Mouse (Mus musculus) limb, embryonic 10.5 days (tissue): ENCODE data around the gene Kcnj11. TPM values are rescaled to one million over a fixed set of nuclear protein-coding genes. Genes with fewer than 3 reads are reported as not detected.

ENCODE experiments used
- DNase-seq: peaks from one replicate; pipeline ENCODE4 v3.0.0-alpha.2; 2017; ENCODE audit warnings: low spot score
- H3K27ac ChIP-seq: fragments of 300-500 bp; sonication (generic); 2 replicates; pipeline ENCODE4 v1.5.1; 2016; ENCODE audit warnings: mild to moderate bottlenecking
- H3K27me3 ChIP-seq: fragments of 300-500 bp; sonication (generic); 2 replicates; pipeline ENCODE4 v1.6.1; 2016; ENCODE audit warnings: low read depth, mild to moderate bottlenecking; ENCODE audit not compliant: poor library complexity, severe bottlenecking
- H3K36me3 ChIP-seq: fragments of 300-500 bp; sonication (generic); 2 replicates; pipeline ENCODE4 v1.6.1; 2016; ENCODE audit warnings: mild to moderate bottlenecking, moderate library complexity
- H3K4me1 ChIP-seq: fragments of 300-500 bp; sonication (generic); 2 replicates; pipeline ENCODE4 v1.6.1; 2016
- H3K4me3 ChIP-seq: fragments of 300-500 bp; sonication (generic); 2 replicates; pipeline ENCODE4 v1.5.1; 2016; ENCODE audit warnings: mild to moderate bottlenecking, moderate library complexity
- H3K9me3 ChIP-seq: fragments of 300-500 bp; sonication (generic); replicated peaks from 2 replicates; pipeline ENCODE4 v1.6.1; 2016; ENCODE audit warnings: mild to moderate bottlenecking
- WGBS: fragments of 180-500 bp; shearing (Covaris S2); methylation state at CpG from one replicate; pipeline ENCODE4 v1.1.7; 2016; 5-methylcytosine and 5-hydroxymethylcytosine counted together
- polyA plus RNA-seq: library from polyadenylated mRNA; unstranded; fragments of >200 nt; fragmentation: Nextera tagmentation; extraction: Ambion mirVana; gene quantifications from 2 replicates; pipeline ENCODE4 v1.2.1, GENCODE M21; 2016

The Kcnj11 gene
- polyA plus RNA-seq, 1 experiment from 2014 or later: 0.13 TPM

DNA sequence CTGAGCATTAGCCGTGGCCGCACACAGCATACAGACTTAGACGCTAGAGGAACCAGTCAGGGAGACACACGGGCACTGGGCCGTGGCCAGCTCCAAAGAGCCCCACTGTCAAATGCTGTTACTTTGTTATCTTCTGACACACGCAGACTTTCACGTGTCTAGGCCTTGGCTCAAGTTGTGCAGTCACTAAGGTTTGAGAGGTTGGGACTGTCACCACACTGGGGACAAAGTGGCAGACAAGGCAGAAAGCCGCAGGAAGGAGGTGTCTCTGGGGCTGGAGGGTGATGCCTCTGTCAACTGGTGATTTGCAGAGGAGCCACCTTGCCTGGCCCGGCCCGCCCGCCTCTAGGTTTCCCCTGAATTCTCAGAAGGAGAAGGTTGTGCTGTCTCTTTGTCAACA is 24.8 kb upstream of the Kcnj11 start:
- no peak overlapping the region for H3K27ac ChIP-seq
- no peaks in the 10 kb centered on the region for H3K36me3 ChIP-seq
- no peaks in the 10 kb centered on the region for H3K9me3 ChIP-seq
- no peak overlapping the region for H3K4me3 ChIP-seq
- peaks cover 56% of the 10 kb centered on the region for H3K4me1 ChIP-seq
- H3K27me3 ChIP-seq: 0 out of 2 replicates have a peak, but pooled peaks cover 3% of the 10 kb centered on the region
- 90% methylated on average over 11 of the region's 11 CpGs for WGBS
- DNase-seq: no peak

DNA sequence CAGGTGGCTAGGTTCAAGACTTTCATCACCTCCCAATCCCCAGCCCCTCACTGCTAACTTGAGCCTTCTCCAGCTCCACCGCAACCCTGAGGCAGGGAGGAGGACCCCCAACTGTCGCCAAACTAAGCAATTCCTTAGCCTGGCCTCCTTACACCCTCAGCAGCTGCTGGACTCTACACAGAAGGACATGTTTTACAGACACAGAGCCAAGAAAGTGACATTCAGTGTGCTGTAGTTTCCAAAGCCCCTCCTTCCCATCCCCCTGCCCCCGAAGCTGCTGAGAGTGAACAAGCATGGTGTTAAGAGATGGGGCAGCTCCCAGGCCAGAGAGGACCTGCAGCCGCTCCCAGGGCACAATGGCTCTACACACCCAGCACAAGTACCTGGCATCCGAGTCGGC is 23.9 kb upstream of the Kcnj11 start:
- H3K27ac ChIP-seq: peak overlapping the region; percentile 26; the same call in 1 of the 2 replicates
- H3K36me3 ChIP-seq: no peaks in the 10 kb centered on the region
- H3K9me3 ChIP-seq: no peaks in the 10 kb centered on the region
- H3K4me1 ChIP-seq: peaks cover 52% of the 10 kb centered on the region
- no peak for DNase-seq
- WGBS: 80% methylated on average over 6 of the region's 6 CpGs
- H3K27me3 ChIP-seq: 0 out of 2 replicates have a peak, but pooled peaks cover 1% of the 10 kb centered on the region
- no peak overlapping the region for H3K4me3 ChIP-seq

DNA sequence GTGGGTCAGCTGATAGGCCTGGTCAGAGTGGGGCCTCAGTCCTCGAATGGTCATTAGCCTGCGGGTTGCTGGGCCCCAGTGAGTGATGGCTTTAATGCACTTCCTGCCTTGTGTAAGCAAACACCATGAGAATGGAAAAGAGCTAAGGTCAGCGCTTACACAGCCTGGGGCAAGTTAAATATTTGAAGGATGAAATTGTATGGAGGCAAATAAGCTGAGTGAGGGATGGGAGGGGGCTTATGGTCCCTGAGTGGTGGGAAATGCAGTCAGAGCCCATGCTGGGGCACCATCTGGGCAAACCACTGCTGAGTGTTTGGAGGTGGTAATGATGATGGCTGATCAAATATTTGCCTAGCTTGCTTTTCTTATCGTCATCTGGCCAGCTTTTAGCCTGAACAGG is 22.4 kb upstream of the Kcnj11 start:
- Histone ChIP-seq H3K4me1 (peaks cover 42% of the 10 kb centered on the region), H3K4me3 (no peak overlapping the region), H3K9me3 (no peaks in the 10 kb centered on the region), H3K36me3 (no peaks in the 10 kb centered on the region), H3K27me3 (no peaks in the 10 kb centered on the region), H3K27ac (peak overlapping the region; percentile 46; the same call in 1 of the 2 replicates)
- DNase-seq: no peak
- 37% methylated on average over 4 of the region's 4 CpGs for WGBS

DNA sequence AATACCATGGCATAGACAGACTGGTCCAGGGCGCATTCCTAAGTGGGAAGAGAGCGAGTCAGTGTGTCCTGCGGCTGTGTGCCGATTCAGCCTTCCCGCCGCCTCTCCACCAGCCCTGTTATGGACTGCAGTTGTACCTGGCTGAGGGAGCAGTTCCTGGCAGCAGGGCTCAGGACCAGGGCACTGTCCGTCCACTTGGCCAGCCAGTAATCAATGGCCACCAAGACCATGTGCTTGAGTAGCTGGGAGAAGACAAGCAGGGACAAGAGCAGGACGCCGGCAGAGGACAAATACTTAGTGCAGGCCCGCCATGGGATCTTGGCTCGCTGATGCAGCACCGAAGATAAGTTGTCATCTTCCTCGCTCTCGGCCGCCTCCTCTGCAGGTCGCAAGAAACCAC is 16.5 kb upstream of the Kcnj11 start:
- H3K27ac ChIP-seq: no peak overlapping the region; the same call in 1 of the 2 replicates

DNA sequence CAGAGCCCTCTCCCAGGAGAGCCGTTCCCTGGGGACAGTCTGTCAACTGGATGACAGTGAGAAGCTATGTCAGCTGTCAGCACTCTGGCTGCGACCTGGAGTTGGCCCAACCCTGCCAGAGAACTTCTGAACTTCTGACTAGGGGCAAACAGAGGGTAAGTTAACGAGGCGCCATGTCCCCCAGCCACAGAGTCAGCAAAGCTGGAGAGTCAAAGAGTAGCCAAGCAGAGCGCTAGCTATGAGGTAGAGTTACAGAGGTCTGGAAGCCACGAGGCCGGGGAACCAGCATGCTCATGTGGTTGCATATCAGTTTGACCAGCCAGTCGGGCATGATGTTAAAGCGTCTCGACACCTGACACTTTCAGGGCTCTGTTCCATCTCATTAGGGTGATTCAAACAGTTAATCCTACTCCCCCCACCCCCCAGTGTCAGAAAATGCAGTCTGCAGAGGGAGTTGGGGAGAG is 15.6 kb upstream of the Kcnj11 start:
- H3K4me1 ChIP-seq: peaks cover 51% of the 10 kb centered on the region
- DNase-seq: no peak
- H3K4me3 ChIP-seq: no peak overlapping the region
- H3K36me3 ChIP-seq: no peaks in the 10 kb centered on the region
- 55% methylated on average over 10 of the region's 10 CpGs for WGBS
- peak overlapping the region; percentile 42; the same call in 1 of the 2 replicates for H3K27ac ChIP-seq
- H3K27me3 ChIP-seq: no peaks in the 10 kb centered on the region
- no peaks in the 10 kb centered on the region for H3K9me3 ChIP-seq

More for the DNA sequence above, 16.5 kb upstream of the Kcnj11 start:
- Histone ChIP-seq H3K27me3 (no peaks in the 10 kb centered on the region), H3K36me3 (no peaks in the 10 kb centered on the region), H3K9me3 (no peaks in the 10 kb centered on the region), H3K4me3 (no peak overlapping the region), H3K4me1 (peaks cover 48% of the 10 kb centered on the region)
- DNase-seq: no peak
- 96% methylated on average over 16 of the region's 16 CpGs for WGBS

DNA sequence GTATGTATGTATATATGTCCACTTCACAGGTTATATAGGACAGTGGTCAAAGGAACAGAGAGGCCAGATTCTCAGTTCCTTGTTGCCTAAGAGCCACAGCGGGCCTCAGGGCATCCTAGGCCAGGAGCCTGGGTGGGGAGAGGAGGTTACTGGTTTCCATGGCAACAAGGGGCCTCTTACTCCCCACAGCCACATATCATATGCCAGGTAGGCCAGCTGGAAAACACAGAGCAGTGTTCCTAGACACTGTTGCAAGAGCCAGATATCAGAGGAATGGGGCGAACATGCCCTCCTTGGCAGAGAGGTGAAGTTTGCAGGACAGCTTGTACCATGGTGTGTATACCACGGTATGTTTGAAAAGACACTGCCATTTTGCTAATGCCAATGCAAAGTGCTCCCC is 12.9 kb upstream of the Kcnj11 start:
- peaks cover 46% of the 10 kb centered on the region for H3K4me1 ChIP-seq
- 74% methylated on average over 3 of the region's 3 CpGs for WGBS
- H3K27ac ChIP-seq: no peak overlapping the region
- no peak for DNase-seq
- H3K9me3 ChIP-seq: no peaks in the 10 kb centered on the region
- no peaks in the 10 kb centered on the region for H3K27me3 ChIP-seq
- H3K36me3 ChIP-seq: no peaks in the 10 kb centered on the region
- H3K4me3 ChIP-seq: no peak overlapping the region

DNA sequence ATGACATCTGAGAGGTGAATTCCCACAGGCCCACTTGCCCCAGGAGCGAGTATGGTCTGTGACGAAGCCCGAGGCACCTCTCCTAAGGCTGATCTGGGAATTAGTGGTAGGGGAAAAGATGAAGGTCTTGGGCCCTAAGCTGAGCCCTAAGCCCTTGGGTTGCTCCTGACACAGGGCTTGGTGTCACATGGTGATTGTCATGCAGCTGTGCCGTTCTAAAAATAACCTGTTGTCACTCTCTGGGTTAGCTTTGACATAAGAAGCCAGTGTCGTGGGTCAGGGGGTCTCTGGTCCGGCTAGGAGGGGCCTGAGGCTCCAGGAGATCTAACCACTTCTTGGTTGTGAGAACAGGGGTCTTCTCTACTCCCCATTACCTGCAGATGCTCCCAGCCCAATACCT is 11.4 kb upstream of the Kcnj11 start:
- no peaks in the 10 kb centered on the region for H3K27me3 ChIP-seq
- no peak overlapping the region for H3K4me3 ChIP-seq
- no peak overlapping the region for H3K27ac ChIP-seq
- H3K4me1 ChIP-seq: peaks cover 45% of the 10 kb centered on the region
- DNase-seq: no peak
- no peaks in the 10 kb centered on the region for H3K36me3 ChIP-seq
- 80% methylated on average over 6 of the region's 6 CpGs for WGBS
- H3K9me3 ChIP-seq: no peaks in the 10 kb centered on the region

DNA sequence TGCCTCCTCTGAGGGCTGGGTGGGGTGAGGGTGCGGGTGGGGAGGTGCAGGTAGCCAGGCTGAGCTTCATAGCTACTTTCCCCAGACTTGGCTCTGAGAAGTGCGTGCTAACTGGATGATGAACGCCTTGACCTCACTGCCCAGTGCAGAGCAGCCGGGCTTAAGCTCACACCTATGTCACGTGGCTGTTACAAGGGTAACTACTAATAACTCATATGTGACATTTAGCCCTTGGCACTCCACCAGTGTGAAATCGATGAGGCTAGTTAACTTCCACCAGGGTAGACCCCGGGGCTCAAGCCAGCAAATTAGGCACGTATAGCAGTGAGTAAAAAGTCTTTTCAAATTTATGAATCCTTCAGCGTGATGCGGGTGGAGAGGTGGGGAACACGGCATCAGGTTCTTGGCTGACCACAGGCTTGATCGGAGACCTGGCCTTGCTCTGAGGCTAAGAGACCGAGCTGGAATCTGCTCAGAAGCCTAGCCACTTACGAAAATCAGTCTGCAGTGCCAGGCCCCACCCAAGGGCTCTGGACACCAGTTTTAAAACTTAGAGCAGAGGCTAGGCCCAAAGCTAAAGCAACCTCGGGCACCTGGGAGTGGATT is 10.8 kb upstream of the Kcnj11 start:
- H3K27ac ChIP-seq: peak overlapping the region; percentile 50; the same call in 1 of the 2 replicates
- no peak overlapping the region for H3K4me3 ChIP-seq
- no peaks in the 10 kb centered on the region for H3K27me3 ChIP-seq
- H3K36me3 ChIP-seq: no peaks in the 10 kb centered on the region
- H3K9me3 ChIP-seq: no peaks in the 10 kb centered on the region
- 76% methylated on average over 15 of the region's 15 CpGs for WGBS
- peaks cover 39% of the 10 kb centered on the region for H3K4me1 ChIP-seq
- DNase-seq: no peak

DNA sequence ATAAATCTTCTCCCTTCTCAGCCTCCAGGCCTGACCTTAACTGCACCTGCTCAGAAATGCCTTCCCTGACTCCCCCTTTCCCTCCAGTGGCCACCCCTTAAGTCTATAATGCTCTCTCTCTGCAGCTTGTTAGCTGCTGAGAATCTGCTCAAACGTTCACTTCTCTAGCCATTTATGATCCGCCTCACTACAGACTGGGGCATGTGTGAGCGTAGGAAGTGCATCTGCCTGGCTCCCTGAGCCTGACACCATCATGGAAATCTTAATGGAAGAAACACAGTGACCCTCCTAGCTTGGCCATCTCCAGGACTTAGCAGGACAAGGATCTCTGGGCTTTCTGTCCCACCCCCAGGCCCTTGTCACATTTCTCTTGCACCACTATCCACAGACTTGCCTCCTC is 9.5 kb upstream of the Kcnj11 start:
- H3K9me3 ChIP-seq: no peaks in the 10 kb centered on the region
- H3K4me1 ChIP-seq: peaks cover 33% of the 10 kb centered on the region
- H3K27me3 ChIP-seq: no peaks in the 10 kb centered on the region
- H3K4me3 ChIP-seq: no peak overlapping the region
- 73% methylated on average over 3 of the region's 3 CpGs for WGBS
- no peaks in the 10 kb centered on the region for H3K36me3 ChIP-seq
- no peak overlapping the region for H3K27ac ChIP-seq
- no peak for DNase-seq

DNA sequence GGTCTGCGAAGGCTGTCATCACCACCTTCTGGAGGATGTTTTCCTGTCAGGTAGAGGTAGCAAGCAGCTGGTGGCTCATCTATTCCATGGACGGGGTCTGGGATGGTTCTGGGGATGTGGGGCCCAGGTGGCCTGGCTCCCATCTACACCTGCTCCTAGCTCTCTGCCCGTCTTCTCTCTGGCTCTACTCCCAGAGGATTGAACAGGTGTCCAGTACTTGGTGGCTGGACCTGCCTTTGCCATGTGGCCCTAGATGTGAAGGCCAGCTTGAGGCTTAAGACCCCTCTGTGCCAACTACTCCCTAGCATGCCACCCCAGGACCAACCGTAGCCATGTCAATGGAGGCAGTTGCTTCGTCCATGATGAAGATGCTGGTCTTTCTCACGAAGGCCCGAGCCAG is 4.9 kb upstream of the Kcnj11 start:
- DNase-seq: no peak

DNA sequence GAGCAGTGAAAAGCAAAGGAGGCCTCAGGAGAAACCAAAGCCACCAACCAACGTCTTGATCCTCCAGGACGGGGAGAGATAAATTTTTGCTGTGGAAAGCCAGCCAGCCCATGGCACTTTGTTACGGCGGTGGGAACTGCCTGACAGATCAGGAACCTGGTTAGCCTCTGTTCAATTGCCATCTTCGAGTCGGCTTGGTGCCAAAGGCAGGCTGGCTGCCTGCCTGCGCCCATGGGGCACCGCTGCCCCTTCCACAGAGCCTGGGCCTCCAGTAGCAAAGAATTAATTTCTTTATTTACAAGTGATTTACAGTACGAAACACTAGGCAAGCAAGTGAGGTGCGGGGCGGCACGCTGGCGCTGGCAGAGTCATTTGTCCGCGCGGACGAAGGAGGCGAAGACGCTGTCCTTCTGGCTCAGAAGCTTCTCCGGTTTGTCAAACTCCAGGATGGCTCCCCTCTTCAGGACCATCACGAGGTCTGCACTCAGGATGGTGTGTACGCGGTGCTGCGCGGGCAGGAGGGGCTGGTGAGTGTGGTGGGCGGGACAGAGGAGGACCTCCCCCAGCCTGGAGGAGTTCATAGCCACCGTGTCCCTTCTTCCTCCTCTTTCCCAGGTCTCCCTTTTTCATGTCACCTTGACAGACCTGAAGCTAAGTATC is 3.8 kb upstream of the Kcnj11 start:
- Histone ChIP-seq H3K27me3 (peaks cover 19% of the 10 kb centered on the region), H3K9me3 (no peaks in the 10 kb centered on the region), H3K4me3 (no peak overlapping the region), H3K4me1 (peaks cover 13% of the 10 kb centered on the region), H3K27ac (no peak overlapping the region), H3K36me3 (no peaks in the 10 kb centered on the region)
- no peak for DNase-seq
- 83% methylated on average over 27 of the region's 27 CpGs for WGBS

More for the DNA sequence above, 4.9 kb upstream of the Kcnj11 start:
- WGBS: 91% methylated on average over 7 of the region's 7 CpGs
- Histone ChIP-seq H3K27me3 (peaks cover 8% of the 10 kb centered on the region), H3K4me3 (no peak overlapping the region), H3K27ac (no peak overlapping the region), H3K36me3 (no peaks in the 10 kb centered on the region), H3K4me1 (peaks cover 9% of the 10 kb centered on the region), H3K9me3 (no peaks in the 10 kb centered on the region)

DNA sequence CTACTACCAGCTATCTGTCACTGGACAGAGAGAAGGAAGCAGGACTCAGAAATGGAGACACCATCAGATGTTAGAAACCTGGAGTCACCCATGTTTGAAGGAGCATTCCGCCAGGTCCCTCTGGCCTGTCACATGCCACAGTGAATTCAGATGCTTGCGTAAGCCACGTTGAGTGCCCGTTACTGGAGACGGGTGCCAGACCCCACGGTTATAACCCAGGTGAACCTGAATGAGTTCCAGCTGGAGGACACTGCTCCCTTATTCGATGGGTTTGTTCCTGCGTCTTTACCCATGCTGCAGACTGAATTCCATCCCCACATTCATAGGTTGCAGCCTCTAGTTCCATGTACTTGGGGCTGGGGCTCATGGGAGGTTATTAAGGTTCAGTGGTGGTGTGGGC is 3.2 kb upstream of the Kcnj11 start:
- Histone ChIP-seq H3K36me3 (no peaks in the 10 kb centered on the region), H3K27ac (no peak overlapping the region), H3K4me1 (peaks cover 13% of the 10 kb centered on the region), H3K9me3 (no peaks in the 10 kb centered on the region), H3K4me3 (no peak overlapping the region), H3K27me3 (peaks cover 25% of the 10 kb centered on the region)
- DNase-seq: no peak
- WGBS: 91% methylated on average over 8 of the region's 8 CpGs

DNA sequence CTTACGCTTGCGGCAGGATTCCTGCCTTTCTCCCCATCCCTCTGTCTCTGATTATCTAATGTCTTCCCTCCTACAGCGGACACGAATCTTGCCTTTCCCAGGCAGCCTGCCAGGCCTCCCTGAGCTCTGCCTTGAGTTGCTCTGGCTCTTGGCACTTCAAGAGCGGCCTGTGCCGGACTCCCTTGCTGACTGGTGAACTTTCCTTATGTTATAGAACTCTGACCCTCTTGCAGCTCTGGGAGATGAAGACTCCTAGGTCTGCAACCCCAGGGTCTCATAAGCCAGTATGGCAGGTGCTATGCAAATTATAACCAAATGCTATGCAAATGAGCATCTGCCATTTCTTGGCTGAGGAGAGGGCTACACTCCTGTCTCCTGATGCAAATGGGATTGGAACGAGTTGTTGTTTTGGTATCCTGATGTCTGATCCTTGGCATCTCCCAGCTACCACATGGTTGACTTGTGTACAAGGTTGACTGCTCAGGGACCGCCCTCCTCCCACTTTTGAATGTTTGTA is 2.6 kb upstream of the Kcnj11 start:
- Histone ChIP-seq H3K36me3 (no peaks in the 10 kb centered on the region), H3K4me1 (peaks cover 13% of the 10 kb centered on the region), H3K27me3 (peaks cover 31% of the 10 kb centered on the region), H3K27ac (no peak overlapping the region), H3K9me3 (no peaks in the 10 kb centered on the region), H3K4me3 (no peak overlapping the region)
- no peak for DNase-seq
- 87% methylated on average over 8 of the region's 8 CpGs for WGBS
